Mouse (Mus musculus) hindbrain, embryonic 10.5 days (tissue): ENCODE results near the gene Gtf3c1. TPM values are rescaled to one million over a fixed set of nuclear protein-coding genes. Genes with fewer than 3 reads are reported as not detected.

ENCODE experiments used
- DNase-seq: peaks from one replicate; pipeline ENCODE4 v3.0.0-alpha.2; 2017; ENCODE audit warnings: low spot score
- H3K27ac ChIP-seq: fragments of 300-500 bp; sonication (generic); 2 replicates; pipeline ENCODE4 v1.5.1; 2016; ENCODE audit warnings: mild to moderate bottlenecking, moderate library complexity
- H3K27me3 ChIP-seq: fragments of 300-500 bp; sonication (generic); 2 replicates; pipeline ENCODE4 v1.6.1; 2016; ENCODE audit warnings: mild to moderate bottlenecking; ENCODE audit not compliant: poor library complexity, insufficient read depth, severe bottlenecking
- H3K36me3 ChIP-seq: fragments of 300-500 bp; sonication (generic); 2 replicates; pipeline ENCODE4 v1.6.1; 2016; ENCODE audit warnings: mild to moderate bottlenecking, moderate library complexity
- H3K4me1 ChIP-seq: fragments of 300-500 bp; sonication (generic); replicated peaks from 2 replicates; pipeline ENCODE4 v1.6.1; 2016; ENCODE audit warnings: mild to moderate bottlenecking
- H3K4me3 ChIP-seq: fragments of 300-500 bp; sonication (generic); 2 replicates; pipeline ENCODE4 v1.5.1; 2016; ENCODE audit warnings: mild to moderate bottlenecking, moderate library complexity
- H3K9me3 ChIP-seq: fragments of 300-500 bp; sonication (generic); 2 replicates; pipeline ENCODE4 v1.6.1; 2016; ENCODE audit warnings: mild to moderate bottlenecking, moderate library complexity
- WGBS: fragments of 180-500 bp; shearing (Covaris S2); methylation state at CpG from one replicate; pipeline ENCODE4 v1.1.7; 2016; 5-methylcytosine and 5-hydroxymethylcytosine counted together
- polyA plus RNA-seq: library from polyadenylated mRNA; unstranded; fragments of >200 nt; fragmentation: Nextera tagmentation; extraction: Ambion mirVana; gene quantifications from 2 replicates; pipeline ENCODE4 v1.2.1, GENCODE M21; 2016

Gtf3c1 gene
- polyA plus RNA-seq, 1 experiment from 2014 or later = 44.0 TPM

GRCm38 (mm10) chr7:125605725-125606139 lies 101.8 kb downstream of the Gtf3c1 start:
- H3K36me3 ChIP-seq = no peaks in the 10 kb centered on the region
- 73% methylated on average over 4 of the region's 4 CpGs for WGBS

GRCm38 (mm10) chr7:125604362-125605319 lies 102.9 kb downstream of the Gtf3c1 start:
- Histone ChIP-seq H3K4me1 (peaks cover 28% of the 10 kb centered on the region), H3K9me3 (no peaks in the 10 kb centered on the region), H3K36me3 (no peaks in the 10 kb centered on the region), H3K27me3 (no peaks in the 10 kb centered on the region), H3K27ac (no peak overlapping the region), H3K4me3 (no peak overlapping the region)
- no peak for DNase-seq
- WGBS = 84% methylated on average over 12 of the region's 12 CpGs

More at GRCm38 (mm10) chr7:125605725-125606139, 101.8 kb downstream of the Gtf3c1 start:
- no peaks in the 10 kb centered on the region for H3K9me3 ChIP-seq
- no peak overlapping the region for H3K4me3 ChIP-seq
- no peak for DNase-seq
- H3K27me3 ChIP-seq = no peaks in the 10 kb centered on the region
- no peak overlapping the region for H3K27ac ChIP-seq
- H3K4me1 ChIP-seq = peaks cover 24% of the 10 kb centered on the region

GRCm38 (mm10) chr7:125603185-125603631 lies 104.4 kb downstream of the Gtf3c1 start, which contains the start of gene Il21r:
Gene Il21r, plus strand, starts transcription at chr7:125603429.
- H3K27me3 ChIP-seq = no peaks in the 10 kb centered on the region
- no peak for DNase-seq
- no peaks in the 10 kb centered on the region for H3K36me3 ChIP-seq
- WGBS = 75% methylated on average over 11 of the region's 11 CpGs
- H3K4me3 ChIP-seq = no peak within 1 kb of the TSS
- peak within 1 kb of the TSS; percentile 29; the same call in 1 of the 2 replicates for H3K27ac ChIP-seq
- H3K9me3 ChIP-seq = no peaks in the 10 kb centered on the region
- peaks cover 28% of the 10 kb centered on the region for H3K4me1 ChIP-seq

- Histone ChIP-seq H3K36me3 (no peaks in the 10 kb centered on the region), H3K9me3 (no peaks in the 10 kb centered on the region)
These were observed 105.6 kb downstream of the Gtf3c1 start for GRCm38 (mm10) chr7:125601821-125602448.

GRCm38 (mm10) chr7:125601280-125601670 lies 106.3 kb downstream of the Gtf3c1 start:
- H3K4me1 ChIP-seq = peaks cover 27% of the 10 kb centered on the region
- no peaks in the 10 kb centered on the region for H3K27me3 ChIP-seq
- no peak for DNase-seq
- H3K4me3 ChIP-seq = no peak overlapping the region
- no peaks in the 10 kb centered on the region for H3K9me3 ChIP-seq
- no peak overlapping the region for H3K27ac ChIP-seq
- no peaks in the 10 kb centered on the region for H3K36me3 ChIP-seq
- 88% methylated on average over 6 of the region's 6 CpGs for WGBS

More at GRCm38 (mm10) chr7:125601821-125602448, 105.6 kb downstream of the Gtf3c1 start:
- H3K27ac ChIP-seq = no peak overlapping the region
- WGBS = 80% methylated on average over 11 of the region's 11 CpGs
- no peaks in the 10 kb centered on the region for H3K27me3 ChIP-seq
- no peak for DNase-seq
- H3K4me1 ChIP-seq = peaks cover 33% of the 10 kb centered on the region
- no peak overlapping the region for H3K4me3 ChIP-seq

- Histone ChIP-seq H3K9me3 (no peaks in the 10 kb centered on the region), H3K4me3 (no peak overlapping the region), H3K4me1 (peaks cover 23% of the 10 kb centered on the region), H3K27me3 (no peaks in the 10 kb centered on the region), H3K27ac (peak overlapping the region; percentile 50; the same call in 1 of the 2 replicates), H3K36me3 (no peaks in the 10 kb centered on the region)
- no peak for DNase-seq
- 53% methylated on average over 6 of the region's 6 CpGs for WGBS
These were observed 106.8 kb downstream of the Gtf3c1 start for GRCm38 (mm10) chr7:125600612-125601279.

GRCm38 (mm10) chr7:125600136-125600535 lies 107.4 kb downstream of the Gtf3c1 start:
- H3K27me3 ChIP-seq = no peaks in the 10 kb centered on the region
- peaks cover 19% of the 10 kb centered on the region for H3K4me1 ChIP-seq
- H3K9me3 ChIP-seq = no peaks in the 10 kb centered on the region
- no peak overlapping the region for H3K4me3 ChIP-seq
- no peaks in the 10 kb centered on the region for H3K36me3 ChIP-seq
- WGBS = 77% methylated on average over 10 of the region's 10 CpGs
- no peak overlapping the region for H3K27ac ChIP-seq
- no peak for DNase-seq

- Histone ChIP-seq H3K9me3 (no peaks in the 10 kb centered on the region), H3K4me1 (peaks cover 19% of the 10 kb centered on the region), H3K27ac (no peak overlapping the region), H3K36me3 (no peaks in the 10 kb centered on the region), H3K4me3 (no peak overlapping the region), H3K27me3 (no peaks in the 10 kb centered on the region)
- 71% methylated on average over 4 of the region's 4 CpGs for WGBS
- no peak for DNase-seq
These were observed 108.1 kb downstream of the Gtf3c1 start for GRCm38 (mm10) chr7:125599373-125599973.

GRCm38 (mm10) chr7:125597516-125598347 lies 109.8 kb downstream of the Gtf3c1 start:
- DNase-seq = no peak
- 82% methylated on average over 11 of the region's 11 CpGs for WGBS
- Histone ChIP-seq H3K4me3 (no peak overlapping the region), H3K27me3 (no peaks in the 10 kb centered on the region), H3K27ac (no peak overlapping the region), H3K9me3 (no peaks in the 10 kb centered on the region), H3K36me3 (no peaks in the 10 kb centered on the region), H3K4me1 (peaks cover 12% of the 10 kb centered on the region)

- no peaks in the 10 kb centered on the region for H3K9me3 ChIP-seq
- WGBS = 86% methylated on average over 9 of the region's 9 CpGs
- H3K36me3 ChIP-seq = no peaks in the 10 kb centered on the region
- no peak overlapping the region for H3K27ac ChIP-seq
- peaks cover 12% of the 10 kb centered on the region for H3K4me1 ChIP-seq
- DNase-seq = no peak
- no peak overlapping the region for H3K4me3 ChIP-seq
- H3K27me3 ChIP-seq = no peaks in the 10 kb centered on the region
These were observed 110.5 kb downstream of the Gtf3c1 start for GRCm38 (mm10) chr7:125597083-125597482.

- Histone ChIP-seq H3K9me3 (no peaks in the 10 kb centered on the region), H3K36me3 (no peaks in the 10 kb centered on the region), H3K4me3 (no peak overlapping the region), H3K27ac (no peak overlapping the region), H3K4me1 (peaks cover 12% of the 10 kb centered on the region), H3K27me3 (no peaks in the 10 kb centered on the region)
- no peak for DNase-seq
- WGBS = 75% methylated on average over 3 of the region's 3 CpGs
These were observed 111.2 kb downstream of the Gtf3c1 start for GRCm38 (mm10) chr7:125596406-125596805.
